Comparison of ENCODE assay signal across 26 mouse cellular contexts in genomic region chr9:21261831-21262230, GRCm38 (mm10). TPM values are rescaled to one million over a fixed set of nuclear protein-coding genes. Genes with fewer than 3 reads are reported as not detected.
DNase-seq lines count a peak whose midpoint lies in the region; ATAC-seq and TF ChIP-seq lines count a peak whose summit lies in the region.
"Had no signal": no experiment of that assay in that cellular context is flagged by ENCODE, and none has a peak within 500 bp of the region (broad histone marks: within the 10 kb centered on the region; RNA-seq: fewer than 3 reads in every experiment).

No protein-coding gene starts in this region.

- peaks cover 9% of the 10 kb centered on the region for H3K36me3 ChIP-seq in E14TG2a.4 (ENCODE audit: insufficient read depth, low read length)
- H3K36me3 ChIP-seq in ES-E14 (ENCODE audit: control insufficient read depth, insufficient read depth, low read length, poor library complexity, severe bottlenecking), result peaks cover 2% of the 10 kb centered on the region; the same call in 1 of the 2 replicates
- H3K36me3 ChIP-seq in heart, embryonic 12.5 days, result peaks cover 2% of the 10 kb centered on the region; the same call in 1 of the 2 replicates

- no peak for DNase-seq in ES-E14 (ENCODE audit: low read depth, low spot score)
- DNase-seq in heart, adult 9 months (ENCODE audit: low spot score in 2 of 2), result no peak
- DNase-seq in left cerebral cortex, postnatal 36 days (ENCODE audit: low spot score in 2 of 2), result no peak
- no peak for DNase-seq in yolk sac, embryonic 10.5 days (ENCODE audit: low spot score)
- DNase-seq: adrenal gland, postnatal 36 days; cerebellum, adult 8-10 months; gastrocnemius, postnatal 10 days; heart, adult 2 months; left cerebral cortex, postnatal 4 days; liver; lung, adult 18-20 months; right cerebral cortex, adult 18-20 months; spleen, adult 18-20 months; thymus, postnatal 4 days had no signal

- peaks cover 48% of the 10 kb centered on the region for H3K4me1 ChIP-seq in E14TG2a.4 (replicated peaks; ENCODE audit: low read depth, low read length)
- H3K4me1 ChIP-seq in ES-E14 (ENCODE audit: control insufficient read depth in 2 of 2, insufficient read depth in 2 of 2, low read length in 2 of 2, poor library complexity in 1 of 2), result peaks cover 6 to 8% of the 10 kb centered on the region in 2 experiments; a peak in 3 of 4 replicates
- H3K4me1 ChIP-seq in bone marrow macrophage, adult 2 months (ENCODE audit: control insufficient read depth, insufficient read depth, low read length), result peaks cover 34% of the 10 kb centered on the region
- H3K4me1 ChIP-seq in heart, embryonic 12.5 days (replicated peaks), result peaks cover 18% of the 10 kb centered on the region

- no peak for TF ChIP-seq POLR2A in bone marrow macrophage, adult 2 months (IDR thresholded peaks at IDR 0.05; ENCODE audit: borderline replicate concordance, low read depth, low read length)

- WGBS in heart, embryonic 12.5 days, result 50% methylated on average over 2 of the region's 2 CpGs

- ATAC-seq in megakaryocyte, adult 5-6 weeks (ENCODE audit: poor library complexity, severe bottlenecking), result peak; percentile 27
- ATAC-seq in heart, embryonic 12.5 days (ENCODE audit: insufficient number of reproducible peaks, low FRiP score), result no peak
- ATAC-seq: CD4-positive, CD25-positive, alpha-beta regulatory T cell, adult 4 months; hindbrain, postnatal 0 days; Patski had no signal

- H3K27ac ChIP-seq in ES-E14 (ENCODE audit: insufficient read depth, low read depth, low read length, poor library complexity, severe bottlenecking), result peak overlapping the region; percentile 40; the same call in 1 of the 2 replicates
- H3K27ac ChIP-seq in bone marrow macrophage, adult 2 months (ENCODE audit: insufficient read depth, low read depth, low read length), result 0 out of 2 replicates have a peak overlapping the region, but pooled peaks have one; percentile 1
- no peak overlapping the region for H3K27ac ChIP-seq in heart, embryonic 12.5 days (ENCODE audit: poor library complexity, severe bottlenecking)
- H3K27ac ChIP-seq: embryonic facial prominence, embryonic 10.5 days; forebrain, embryonic 12.5 days; heart, adult 2 months; hindbrain, postnatal 0 days; kidney, embryonic 15.5 days; midbrain, embryonic 12.5 days; neural tube, embryonic 13.5 days had no signal

- peak overlapping the region; percentile 27; the same call in 1 of the 2 replicates for H3K4me3 ChIP-seq in E14TG2a.4 (replicated peaks; ENCODE audit: low read length)
- no peak overlapping the region for H3K4me3 ChIP-seq in ES-E14 (ENCODE audit: insufficient read depth in 1 of 2, low read depth in 1 of 2, low read length in 2 of 2, poor library complexity in 1 of 2, severe bottlenecking in 1 of 2)
- H3K4me3 ChIP-seq in bone marrow macrophage, adult 2 months (ENCODE audit: insufficient read depth, low read length), result no peak overlapping the region
- H3K4me3 ChIP-seq in heart, embryonic 12.5 days, result no peak overlapping the region
- H3K4me3 ChIP-seq: embryonic facial prominence, embryonic 10.5 days; forebrain, embryonic 12.5 days; heart, adult 2 months; kidney, embryonic 15.5 days; midbrain, embryonic 12.5 days; neural tube, embryonic 13.5 days had no signal

- no peak overlapping the region for H3K9ac ChIP-seq in ES-E14 (ENCODE audit: insufficient read depth, low read depth, low read length, poor library complexity, severe bottlenecking)
- H3K9ac ChIP-seq in heart, embryonic 12.5 days, result no peak overlapping the region
- H3K9ac ChIP-seq: forebrain, embryonic 12.5 days; kidney, embryonic 15.5 days; midbrain, embryonic 12.5 days; neural tube, embryonic 13.5 days had no signal

- in situ Hi-C loops in ES-E14 (cut with MboI; ENCODE audit: low sequenced_read_pairs in 2 of 2, unreplicated experiment in 2 of 2), result no loop called here

- H3K27me3 ChIP-seq in E14TG2a.4 (ENCODE audit: insufficient read depth, low read length), result no peaks in the 10 kb centered on the region
- H3K27me3 ChIP-seq in heart, embryonic 12.5 days (replicated peaks), result 0 out of 2 replicates have a peak, but pooled peaks cover 5% of the 10 kb centered on the region
- H3K27me3 ChIP-seq: kidney, embryonic 15.5 days had no signal

- H3K9me3 ChIP-seq in E14TG2a.4 (ENCODE audit: low read length) (no peaks in the 10 kb centered on the region), ES-E14 (ENCODE audit: control insufficient read depth, insufficient read depth, low read depth, low read length) (no peaks in the 10 kb centered on the region)
- no peaks in the 10 kb centered on the region for H3K9me3 ChIP-seq in heart, embryonic 12.5 days (replicated peaks)
- H3K9me3 ChIP-seq: embryonic facial prominence, embryonic 10.5 days; forebrain, embryonic 12.5 days; kidney, embryonic 15.5 days; midbrain, embryonic 12.5 days; neural tube, embryonic 13.5 days had no signal

- TF ChIP-seq CTCF in E14TG2a.4 (conservative IDR thresholded peaks at IDR 0.05; ENCODE audit: low read length), result no peak
- no peak for TF ChIP-seq CTCF in bone marrow macrophage, adult 2 months (IDR thresholded peaks at IDR 0.05; ENCODE audit: low read depth, low read length)

- intact Hi-C loops in left cerebral cortex, postnatal 36 days (cut with DNase I), result no loop called here

- no peak overlapping the region for H3K4me2 ChIP-seq in heart, embryonic 12.5 days
- H3K4me2 ChIP-seq: forebrain, embryonic 12.5 days; kidney, embryonic 15.5 days; midbrain, embryonic 12.5 days; neural tube, embryonic 13.5 days had no signal

TF ChIP-seq in ES-E14, 5 proteins besides CTCF, POLR2A, EP300 and RAD21:
- no peak for TF ChIP-seq ZNF384 (IDR thresholded peaks at IDR 0.05; ENCODE audit: low read depth, low read length)
- no peak for TF ChIP-seq ZC3H11A (IDR thresholded peaks at IDR 0.05; ENCODE audit: borderline replicate concordance, low read depth, low read length)
- TF ChIP-seq CHD2 (IDR thresholded peaks at IDR 0.05; ENCODE audit: low read depth, low read length), result no peak
- no peak for TF ChIP-seq HCFC1 (IDR thresholded peaks at IDR 0.05; ENCODE audit: borderline replicate concordance, insufficient read depth, low read length)
- TF ChIP-seq MAFK (IDR thresholded peaks at IDR 0.05; ENCODE audit: insufficient read depth, low read depth, low read length), result no peak

RNA-seq across cellular contexts. Expression of gene Atg4d, which starts 3.3 kb away (rescaled TPM):
- 23.8 and 32.7 TPM in 2 replicates for total RNA-seq in ES-E14 (2012; rRNA removed)
- 10.8 and 11.8 TPM in 2 replicates for polyA plus RNA-seq in bone marrow macrophage, adult 2 months (2012; ENCODE audit: insufficient read depth, insufficient read length, missing spikeins)
- 14.6 and 15.0 TPM in 2 replicates for total RNA-seq in megakaryocyte, adult 5-6 weeks (2015)
- total RNA-seq in megakaryocyte, adult 5-6 weeks (2017), result 13.5 and 19.3 TPM in 2 replicates
- total RNA-seq in left cerebral cortex, postnatal 36 days (2021), result 10 to 100 TPM; 47.1 to 48.8 TPM
- polyA plus RNA-seq in heart, embryonic 12.5 days (2016; fragmentation: Nextera tagmentation; extraction: Ambion mirVana), result 43.8 and 47.8 TPM in 2 replicates

RNA-seq across cellular contexts. Expression of gene S1pr5, which starts 13.6 kb away (rescaled TPM):
- 0.27 and 0.53 TPM in 2 replicates for total RNA-seq in ES-E14 (2012; rRNA removed)
- not detected in 2 replicates for polyA plus RNA-seq in bone marrow macrophage, adult 2 months (2012; ENCODE audit: insufficient read depth, insufficient read length, missing spikeins)
- total RNA-seq in megakaryocyte, adult 5-6 weeks (2015), result 3.6 and 4.0 TPM in 2 replicates
- 7.9 and 9.0 TPM in 2 replicates for total RNA-seq in megakaryocyte, adult 5-6 weeks (2017)
- total RNA-seq in left cerebral cortex, postnatal 36 days (2021), result 10 to 100 TPM in 1 of 2 experiments, 1 to 10 TPM in 1; 6.6 to 14.2 TPM
- polyA plus RNA-seq in heart, embryonic 12.5 days (2016; fragmentation: Nextera tagmentation; extraction: Ambion mirVana), result 0.10 and 0.19 TPM in 2 replicates
- polyA plus RNA-seq: kidney, embryonic 15.5 days; Patski had no signal

RNA-seq across cellular contexts. Expression of gene Keap1, which starts 22.7 kb away (rescaled TPM):
- 23.3 and 27.4 TPM in 2 replicates for total RNA-seq in ES-E14 (2012; rRNA removed)
- polyA plus RNA-seq in bone marrow macrophage, adult 2 months (2012; ENCODE audit: insufficient read depth, insufficient read length, missing spikeins), result 34.9 and 36.4 TPM in 2 replicates
- total RNA-seq in megakaryocyte, adult 5-6 weeks (2015), result 17.7 and 18.8 TPM in 2 replicates
- 34.0 and 36.9 TPM in 2 replicates for total RNA-seq in megakaryocyte, adult 5-6 weeks (2017)
- 10 to 100 TPM; 52.7 to 60.8 TPM for total RNA-seq in left cerebral cortex, postnatal 36 days (2021)
- 46.7 and 49.6 TPM in 2 replicates for polyA plus RNA-seq in heart, embryonic 12.5 days (2016; fragmentation: Nextera tagmentation; extraction: Ambion mirVana)

RNA-seq across cellular contexts. Expression of gene Kri1, which starts 25.9 kb away (rescaled TPM):
- 81.6 and 108 TPM in 2 replicates for total RNA-seq in ES-E14 (2012; rRNA removed)
- 26.4 and 28.6 TPM in 2 replicates for polyA plus RNA-seq in bone marrow macrophage, adult 2 months (2012; ENCODE audit: insufficient read depth, insufficient read length, missing spikeins)
- total RNA-seq in megakaryocyte, adult 5-6 weeks (2015), result 28.0 and 28.4 TPM in 2 replicates
- total RNA-seq in megakaryocyte, adult 5-6 weeks (2017), result 53.6 and 76.9 TPM in 2 replicates
- 10 to 100 TPM; 32.6 to 44.4 TPM for total RNA-seq in left cerebral cortex, postnatal 36 days (2021)
- 11.9 and 13.6 TPM in 2 replicates for polyA plus RNA-seq in heart, embryonic 12.5 days (2016; fragmentation: Nextera tagmentation; extraction: Ambion mirVana)

RNA-seq across cellular contexts. Expression of gene Cdkn2d, which starts 29.4 kb away (rescaled TPM):
- total RNA-seq in ES-E14 (2012; rRNA removed), result 9.6 and 12.7 TPM in 2 replicates
- polyA plus RNA-seq in bone marrow macrophage, adult 2 months (2012; ENCODE audit: insufficient read depth, insufficient read length, missing spikeins), result 33.1 and 33.7 TPM in 2 replicates
- total RNA-seq in megakaryocyte, adult 5-6 weeks (2015), result 132 and 138 TPM in 2 replicates
- 65.6 and 75.3 TPM in 2 replicates for total RNA-seq in megakaryocyte, adult 5-6 weeks (2017)
- 10 to 100 TPM; 52.7 to 58.8 TPM for total RNA-seq in left cerebral cortex, postnatal 36 days (2021)
- 88.5 and 89.2 TPM in 2 replicates for polyA plus RNA-seq in heart, embryonic 12.5 days (2016; fragmentation: Nextera tagmentation; extraction: Ambion mirVana)
